ENCODE assay signal across 20 mouse cellular contexts in the genomic region with DNA sequence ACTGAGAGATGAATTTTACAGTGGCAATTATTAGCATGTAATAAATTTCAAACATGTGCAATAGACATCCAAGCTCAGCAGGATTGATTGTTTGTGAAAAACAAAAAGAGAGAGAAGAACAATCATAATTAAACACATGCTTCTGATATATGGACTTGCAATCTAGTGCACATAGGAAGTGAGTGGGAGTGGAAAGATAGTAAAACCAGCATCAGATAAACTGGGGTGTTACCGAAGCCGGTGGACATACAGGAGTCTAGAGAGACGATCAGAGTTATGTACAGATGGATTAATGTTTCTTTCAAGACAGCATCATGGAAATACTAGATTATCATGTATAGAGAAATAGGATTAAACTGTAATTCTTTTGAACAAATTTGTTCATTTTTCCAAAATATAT.
"Had no signal": no experiment of that assay in that cellular context is flagged by ENCODE, and none has a peak within 500 bp of the region (broad histone marks: within the 10 kb centered on the region; RNA-seq: fewer than 3 reads in every experiment).

No protein-coding gene starts in this region.

- ATAC-seq: midbrain, embryonic 16.5 days had no signal

- H3K4me3 ChIP-seq: megakaryocyte, embryonic 14.5 days; midbrain, embryonic 10.5 days; midbrain, embryonic 12.5 days; myocyte; neural tube, embryonic 13.5 days; neural tube, embryonic 15.5 days had no signal

- H3K27ac ChIP-seq: midbrain, embryonic 10.5 days; midbrain, embryonic 12.5 days; neural tube, embryonic 13.5 days; neural tube, embryonic 15.5 days had no signal

- H3K9ac ChIP-seq: lung, embryonic 14.5 days; midbrain, embryonic 12.5 days; neural tube, embryonic 13.5 days; neural tube, embryonic 15.5 days had no signal

- DNase-seq: lung, adult 18-20 months; lung, embryonic 14.5 days; lung, postnatal 10 days; lung, postnatal 4 days; midbrain, embryonic 14.5 days; retina, postnatal 1 day; right cerebral cortex, adult 18-20 months; right cerebral cortex, postnatal 25 days; right cerebral cortex, postnatal 4 days; spleen, adult 18-20 months; thymus, adult 18-20 months; thymus, postnatal 14 days; thymus, postnatal 36 days had no signal

- H3K9me3 ChIP-seq: megakaryocyte, embryonic 14.5 days; midbrain, embryonic 10.5 days; midbrain, embryonic 12.5 days; neural tube, embryonic 13.5 days; neural tube, embryonic 15.5 days had no signal

- H3K4me2 ChIP-seq: lung, embryonic 14.5 days; midbrain, embryonic 12.5 days; neural tube, embryonic 13.5 days; neural tube, embryonic 15.5 days had no signal

- H3K36me3 ChIP-seq: midbrain, embryonic 10.5 days; midbrain, embryonic 12.5 days; neural tube, embryonic 13.5 days; neural tube, embryonic 15.5 days had no signal

- H3K4me1 ChIP-seq: megakaryocyte, embryonic 14.5 days; midbrain, embryonic 10.5 days; midbrain, embryonic 12.5 days; neural tube, embryonic 13.5 days; neural tube, embryonic 15.5 days had no signal

- H3K27me3 ChIP-seq: megakaryocyte, embryonic 14.5 days; midbrain, embryonic 12.5 days; neural tube, embryonic 13.5 days; neural tube, embryonic 15.5 days had no signal
